Mouse (Mus musculus) layer of hippocampus, postnatal 10 days (tissue): Measurements from ENCODE around the gene Fxr2. TPM values are rescaled to one million over a fixed set of nuclear protein-coding genes. Genes with fewer than 3 reads are reported as not detected.

Experiments used
- microRNA-seq, 2 experiments: library from miRNA; unstranded; fragments of <30 nt; microRNA quantifications; one replicate each; pipeline ENCODE4 v1.2.0; 2021
- total RNA-seq, 2 experiments: library from RNA; stranded (reverse); gene quantifications; 2 replicates each; pipeline ENCODE4 v1.2.3; 2021

Fxr2 gene
- total RNA-seq, 2 experiments from 2014 or later, result 99.2 to 103 TPM

Small RNAs within 50 kb of the gene (microRNA-seq; reads per million reads assigned to microRNA genes)
- gene Mir1934 (6.9 to 7.6 reads per million in 2 experiments), gene Mir467f (0 reads per million in 2 experiments)

Other genes with a start within 250 kb of the Fxr2 start
- gene Naa38, start 237.5 kb upstream of the Fxr2 start, total RNA-seq, result 10 to 100 TPM; 84.1 to 95.1 TPM
- 10 to 100 TPM; 28.4 to 40.6 TPM for gene Cyb5d1, start 237.4 kb upstream of the Fxr2 start, total RNA-seq
- gene Tmem88, start 234.8 kb upstream of the Fxr2 start, total RNA-seq, result 1 to 10 TPM; 2.1 to 2.7 TPM
- 10 to 100 TPM; 47.0 to 50.5 TPM for gene Kdm6b, start 219.3 kb upstream of the Fxr2 start, total RNA-seq
- gene Dnah2, start 83.9 kb upstream of the Fxr2 start, total RNA-seq, result 1 to 10 TPM; 8.0 to 8.6 TPM
- gene Efnb3, start 72.8 kb upstream of the Fxr2 start, total RNA-seq, result 100 to 1,000 TPM; 203 to 217 TPM
- gene Wrap53, start 52.7 kb upstream of the Fxr2 start, total RNA-seq, result 10 to 100 TPM in 1 of 2 experiments, 1 to 10 TPM in 1; 7.7 to 10.6 TPM
- gene Trp53, start 52.6 kb upstream of the Fxr2 start, total RNA-seq, result 10 to 100 TPM; 31.4 to 31.8 TPM
- gene Atp1b2, start 27.0 kb upstream of the Fxr2 start, total RNA-seq, result 100 to 1,000 TPM; 456 to 463 TPM
- gene Shbg, start 15.1 kb upstream of the Fxr2 start, total RNA-seq, result not detected
- gene Sat2, start 11.0 kb upstream of the Fxr2 start, total RNA-seq, result 10 to 100 TPM; 15.0 to 17.1 TPM
- gene Sox15, start 22.3 kb downstream of the Fxr2 start, total RNA-seq, result not detected
- gene Mpdu1, start 29.7 kb downstream of the Fxr2 start, total RNA-seq, result 10 to 100 TPM; 85.9 to 89.9 TPM
- 10 to 100 TPM in 1 of 2 experiments, 1 to 10 TPM in 1; 8.4 to 11.5 TPM for gene Cd68, start 33.2 kb downstream of the Fxr2 start, total RNA-seq
- 100 to 1,000 TPM; 492 to 501 TPM for gene Eif4a1, start 39.4 kb downstream of the Fxr2 start, total RNA-seq
- gene Senp3, start 49.1 kb downstream of the Fxr2 start, total RNA-seq, result 10 to 100 TPM; 88.0 to 98.7 TPM
- 1 to 10 TPM; 1.1 to 1.2 TPM for gene Tnfsf13, start 52.8 kb downstream of the Fxr2 start, total RNA-seq
- 1 to 10 TPM; 6.7 to 8.3 TPM for gene Tnfsf12, start 62.9 kb downstream of the Fxr2 start, total RNA-seq
- gene Tnfsfm13, start 63.1 kb downstream of the Fxr2 start, total RNA-seq, result under 1 TPM; 0.69 to 0.76 TPM
- gene Polr2a, start 125.6 kb downstream of the Fxr2 start, total RNA-seq, result 10 to 100 TPM; 55.6 to 59.4 TPM
- under 1 TPM in 1 of 2 experiments, not detected in 1; 0.22 TPM for gene Slc35g3, start 129.0 kb downstream of the Fxr2 start, total RNA-seq
- 10 to 100 TPM; 69.7 to 72.8 TPM for gene Zbtb4, start 132.9 kb downstream of the Fxr2 start, total RNA-seq
- 1 to 10 TPM; 1.1 to 1.6 TPM for gene Chrnb1, start 163.0 kb downstream of the Fxr2 start, total RNA-seq
- gene Fgf11, start 168.9 kb downstream of the Fxr2 start, total RNA-seq, result 10 to 100 TPM; 26.8 to 26.9 TPM
- gene Tmem102, start 172.6 kb downstream of the Fxr2 start, total RNA-seq, result not detected
- not detected for gene Gm39566, start 182.3 kb downstream of the Fxr2 start, total RNA-seq
- not detected for gene Spem2, start 185.5 kb downstream of the Fxr2 start, total RNA-seq
- under 1 TPM; 0.34 to 0.54 TPM for gene Spem1, start 189.2 kb downstream of the Fxr2 start, total RNA-seq
- 100 to 1,000 TPM; 227 to 245 TPM for gene Nlgn2, start 204.8 kb downstream of the Fxr2 start, total RNA-seq
- gene Tmem256, start 205.5 kb downstream of the Fxr2 start, total RNA-seq, result 100 to 1,000 TPM; 148 to 153 TPM
- 10 to 100 TPM; 31.2 to 37.7 TPM for gene Plscr3, start 213.4 kb downstream of the Fxr2 start, total RNA-seq
- gene Tnk1, start 225.7 kb downstream of the Fxr2 start, total RNA-seq, result under 1 TPM in 1 of 2 experiments, not detected in 1; 0.25 TPM
- gene Tmem95, start 245.0 kb downstream of the Fxr2 start, total RNA-seq, result not detected
- gene Kctd11, start 248.4 kb downstream of the Fxr2 start, total RNA-seq, result under 1 TPM; 0.85 TPM